Mouse (Mus musculus) spleen, adult 2 months (tissue): ENCODE results near the gene Sost.

Experiments used
- CTCF ChIP-seq: fragments of 200-500 bp; IDR thresholded peaks from 2 replicates; pipeline ENCODE4 v1.5.1; 2011; ENCODE audit warnings: mild to moderate bottlenecking, inconsistent platforms; ENCODE audit not compliant: insufficient read depth, insufficient read length, insufficient replicate concordance; ENCODE audit errors: extremely low read depth
- POLR2A ChIP-seq: fragments of 200-500 bp; IDR thresholded peaks from 2 replicates; pipeline ENCODE4 v1.6.1; 2011; ENCODE audit warnings: low read depth, low read length, inconsistent platforms

DNA sequence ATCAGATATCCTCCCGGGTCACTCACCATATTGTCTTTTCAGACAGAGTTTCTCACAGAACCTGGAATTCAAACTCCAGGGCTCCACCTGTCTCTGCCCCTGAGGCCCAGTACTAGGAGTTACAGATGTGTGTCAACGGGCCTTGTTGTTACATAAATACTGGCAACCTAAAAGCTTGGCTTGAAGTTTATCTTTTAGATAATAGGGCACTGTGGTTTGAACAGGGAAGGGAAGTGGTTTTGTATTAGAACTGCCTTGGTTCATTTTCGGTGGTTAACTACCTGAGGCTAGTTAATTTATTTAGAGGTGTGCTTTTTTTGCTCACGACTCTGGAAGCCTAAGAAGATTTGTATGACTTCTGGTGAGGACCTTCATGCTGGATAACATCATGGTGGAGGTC, 13.4 kb downstream of the Sost start:
- TF ChIP-seq CTCF, result no peak
- TF ChIP-seq POLR2A, result no peak
